Mouse (Mus musculus): ENCODE data around the gene Rubcn.

DNA sequence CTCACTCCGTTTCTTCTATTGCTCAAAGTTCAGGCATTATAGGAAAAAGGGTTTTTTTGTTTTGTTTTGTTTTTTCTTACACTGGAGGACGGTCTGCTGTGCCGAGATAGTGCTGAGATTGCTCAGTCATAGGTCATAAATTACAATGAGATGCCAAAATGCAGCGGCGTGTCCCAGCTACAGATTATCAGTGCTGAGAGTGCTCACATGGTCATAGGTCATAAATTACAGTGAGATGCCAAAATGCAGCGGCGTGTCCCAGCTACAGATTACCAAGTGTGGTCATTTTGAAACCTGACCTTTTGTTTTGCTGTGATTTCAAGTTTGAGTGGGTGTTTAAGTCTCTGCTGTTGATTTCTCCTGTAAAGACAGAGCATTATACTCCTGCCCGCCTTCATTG lies 29.2 kb upstream of the Rubcn start:
- TF ChIP-seq GATA1 (IDR thresholded peaks at IDR 0.05; ENCODE audit: borderline replicate concordance, low read length) (no peak), FLI1 (IDR thresholded peaks at IDR 0.05; ENCODE audit: low read length) (no peak)
